Mouse (Mus musculus) cortical plate, adult 2 months (tissue): Measurements from ENCODE around the gene Olfr402.

Source experiments
- CTCF ChIP-seq: fragments of 200-500 bp; IDR thresholded peaks from 2 replicates; pipeline ENCODE4 v1.5.1; 2011; ENCODE audit warnings: mild to moderate bottlenecking, control low read depth, low read length; ENCODE audit not compliant: insufficient read depth; ENCODE audit errors: extremely low read depth
- POLR2A ChIP-seq: fragments of 200-500 bp; IDR thresholded peaks from 2 replicates; pipeline ENCODE4 v1.6.1; 2011; ENCODE audit warnings: mild to moderate bottlenecking, low read length, control low read depth; ENCODE audit not compliant: insufficient read depth; ENCODE audit errors: extremely low read depth

DNA sequence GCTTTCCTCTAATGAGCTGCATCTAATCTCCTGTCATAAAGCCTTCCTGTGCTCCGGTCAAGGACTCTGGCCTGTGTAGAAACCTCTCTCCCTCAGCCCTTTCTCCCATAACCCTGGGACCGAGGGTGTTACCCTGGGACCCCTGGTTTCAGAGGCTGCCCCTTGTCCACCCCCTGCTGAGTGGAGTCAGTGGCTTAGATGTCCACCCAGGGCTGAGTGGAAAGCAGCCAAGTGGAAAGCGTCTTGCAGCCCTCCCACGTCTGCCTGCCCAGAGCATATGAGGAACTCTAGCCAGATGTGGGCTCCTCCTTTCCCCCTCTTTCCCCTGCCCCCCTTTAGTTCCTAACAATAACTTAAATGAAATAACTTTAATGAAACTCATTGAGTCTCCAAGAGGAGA is 29.8 kb downstream of the Olfr402 start:
- TF ChIP-seq POLR2A (no peak), CTCF (no peak)
